Mouse (Mus musculus): ENCODE measurements around the gene Oat.

- no peak for TF ChIP-seq EP300 (IDR thresholded peaks at IDR 0.05; ENCODE audit: low read length)
- TF ChIP-seq MAX (IDR thresholded peaks at IDR 0.05; ENCODE audit: low read length) = no peak
- TF ChIP-seq ZKSCAN1 (IDR thresholded peaks at IDR 0.05; ENCODE audit: borderline replicate concordance, low read depth, low read length) = no peak
- no peak for TF ChIP-seq POLR2A (IDR thresholded peaks at IDR 0.05; ENCODE audit: low read depth, low read length)
- no peak for TF ChIP-seq CTCF (conservative IDR thresholded peaks at IDR 0.05 in 1 of 2, IDR thresholded peaks at IDR 0.05 in 1 of 2; ENCODE audit: low read depth in 2 of 2, low read length in 2 of 2)
- no peak for TF ChIP-seq JUN (IDR thresholded peaks at IDR 0.05; ENCODE audit: insufficient read depth, low read depth, low read length)
- no peak for TF ChIP-seq NELFE (IDR thresholded peaks at IDR 0.05; ENCODE audit: low read depth, low read length)
- no peak for TF ChIP-seq USF2 (conservative IDR thresholded peaks at IDR 0.05; ENCODE audit: low read depth, low read length)
- no peak for TF ChIP-seq HCFC1 (IDR thresholded peaks at IDR 0.05; ENCODE audit: low read depth, low read length)
- no peak for TF ChIP-seq RCOR1 (conservative IDR thresholded peaks at IDR 0.05; ENCODE audit: low read depth, low read length)
- no peak for TF ChIP-seq POLR2AphosphoS2 (IDR thresholded peaks at IDR 0.05; ENCODE audit: low read depth, low read length)
- TF ChIP-seq GABPA (IDR thresholded peaks at IDR 0.05; ENCODE audit: insufficient replicate concordance, low read depth, low read length) = no peak
- no peak for TF ChIP-seq ZC3H11A (IDR thresholded peaks at IDR 0.05; ENCODE audit: low read depth, low read length)
- no peak for TF ChIP-seq CHD1 (IDR thresholded peaks at IDR 0.05; ENCODE audit: low read depth, low read length)
Measured at GRCm38 (mm10) chr7:132542427-132542826, 33.8 kb downstream of the Oat start.
